Mouse (Mus musculus): ENCODE data around the gene Tmem189. TPM values are rescaled to one million over a fixed set of nuclear protein-coding genes. Genes with fewer than 3 reads are reported as not detected.

The Tmem189 gene
- polyA plus RNA-seq, 1 experiment from 2014 or later, result 38.7 TPM

- peaks cover 14% of the 10 kb centered on the region for H3K27me3 ChIP-seq (ENCODE audit: control insufficient read depth, insufficient read depth, low read length)
- no peaks in the 10 kb centered on the region for H3K36me3 ChIP-seq (ENCODE audit: control insufficient read depth, insufficient read depth, low read length)
- no peak overlapping the region for H3K4me2 ChIP-seq
- H3K27ac ChIP-seq (ENCODE audit: low read depth, low read length), result no peak overlapping the region
- H3K9ac ChIP-seq (ENCODE audit: low read depth, low read length), result no peak overlapping the region
- ATAC-seq (replicated peaks; ENCODE audit: insufficient number of reproducible peaks, low FRiP score, low TSS enrichment), result no peak
- 71% methylated on average over 3 of the region's 3 CpGs for WGBS (ENCODE audit: insufficient replicate concordance)
- H3K4me3 ChIP-seq (ENCODE audit: low read depth, low read length), result no peak overlapping the region
- H3K9me3 ChIP-seq (replicated peaks; ENCODE audit: control insufficient read depth, low read length), result no peaks in the 10 kb centered on the region
- H3K4me1 ChIP-seq (ENCODE audit: control insufficient read depth, insufficient read depth, low read length), result peaks cover 6% of the 10 kb centered on the region; the same call in 1 of the 2 replicates
Measured at GRCm38 (mm10) chr2:167683721-167684120, 5.9 kb downstream of the Tmem189 start.

GRCm38 (mm10) chr2:167680657-167681056, 9.0 kb downstream of the Tmem189 start:
- Histone ChIP-seq H3K4me2 (no peak overlapping the region), H3K9me3 (replicated peaks; ENCODE audit: control insufficient read depth, low read length) (no peaks in the 10 kb centered on the region), H3K4me3 (ENCODE audit: low read depth, low read length) (no peak overlapping the region), H3K36me3 (ENCODE audit: control insufficient read depth, insufficient read depth, low read length) (no peaks in the 10 kb centered on the region), H3K27me3 (ENCODE audit: control insufficient read depth, insufficient read depth, low read length) (0 out of 2 replicates have a peak, but pooled peaks cover 5% of the 10 kb centered on the region), H3K27ac (ENCODE audit: low read depth, low read length) (no peak overlapping the region), H3K4me1 (ENCODE audit: control insufficient read depth, insufficient read depth, low read length) (no peaks in the 10 kb centered on the region), H3K9ac (ENCODE audit: low read depth, low read length) (no peak overlapping the region)
- no peak for ATAC-seq (replicated peaks; ENCODE audit: insufficient number of reproducible peaks, low FRiP score, low TSS enrichment)
- WGBS (ENCODE audit: insufficient replicate concordance), result 44% methylated on average over 5 of the region's 5 CpGs

DNA sequence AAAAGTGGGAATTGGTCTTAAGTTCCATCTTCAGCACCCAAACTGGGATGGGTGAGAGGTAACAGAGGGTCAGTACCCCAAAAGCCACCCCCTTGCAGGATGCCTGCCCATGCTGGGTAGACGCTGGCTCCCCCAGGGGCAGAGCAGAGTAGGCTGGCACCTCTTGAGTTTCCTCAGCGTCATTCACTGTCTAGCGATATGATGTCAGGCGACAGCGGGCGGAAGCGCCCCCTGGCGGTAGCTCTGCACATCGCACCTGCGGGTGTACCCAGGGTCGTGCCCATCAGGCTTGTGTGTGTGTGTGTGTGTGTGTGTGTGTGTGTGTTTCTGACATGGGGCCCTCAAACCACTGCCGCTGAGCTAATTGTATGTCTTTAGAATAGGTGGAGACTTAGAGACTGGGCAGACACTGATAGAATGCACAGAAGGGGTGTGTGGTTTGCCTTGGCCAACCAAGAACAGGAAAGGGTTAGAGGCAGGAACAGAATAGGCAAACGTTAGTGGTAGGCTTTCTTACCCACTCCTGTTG, 9.7 kb downstream of the Tmem189 start:
- no peak overlapping the region for H3K4me3 ChIP-seq (ENCODE audit: low read depth, low read length)
- no peak overlapping the region for H3K27ac ChIP-seq (ENCODE audit: low read depth, low read length)
- 4% methylated on average over 13 of the region's 13 CpGs for WGBS (ENCODE audit: insufficient replicate concordance)

GRCm38 (mm10) chr2:167678600-167678999, 11.0 kb downstream of the Tmem189 start:
- 49% methylated on average over 5 of the region's 5 CpGs for WGBS (ENCODE audit: insufficient replicate concordance)
- H3K4me1 ChIP-seq (ENCODE audit: control insufficient read depth, insufficient read depth, low read length), result peaks cover 3% of the 10 kb centered on the region; the same call in 1 of the 2 replicates
- no peak overlapping the region for H3K9ac ChIP-seq (ENCODE audit: low read depth, low read length)
- ATAC-seq (replicated peaks; ENCODE audit: insufficient number of reproducible peaks, low FRiP score, low TSS enrichment), result no peak
- H3K36me3 ChIP-seq (ENCODE audit: control insufficient read depth, insufficient read depth, low read length), result no peaks in the 10 kb centered on the region
- 0 out of 2 replicates have a peak, but pooled peaks cover 5% of the 10 kb centered on the region for H3K27me3 ChIP-seq (ENCODE audit: control insufficient read depth, insufficient read depth, low read length)
- H3K9me3 ChIP-seq (replicated peaks; ENCODE audit: control insufficient read depth, low read length), result no peaks in the 10 kb centered on the region
- H3K4me3 ChIP-seq (ENCODE audit: low read depth, low read length), result no peak overlapping the region
- no peak overlapping the region for H3K4me2 ChIP-seq
- H3K27ac ChIP-seq (ENCODE audit: low read depth, low read length), result no peak overlapping the region

More for the DNA sequence above, 9.7 kb downstream of the Tmem189 start:
- no peak overlapping the region for H3K9ac ChIP-seq (ENCODE audit: low read depth, low read length)
- ATAC-seq (replicated peaks; ENCODE audit: insufficient number of reproducible peaks, low FRiP score, low TSS enrichment), result peak; percentile 60; the same call in 1 of the 2 replicates
- H3K27me3 ChIP-seq (ENCODE audit: control insufficient read depth, insufficient read depth, low read length), result 0 out of 2 replicates have a peak, but pooled peaks cover 5% of the 10 kb centered on the region
- no peak overlapping the region for H3K4me2 ChIP-seq
- no peaks in the 10 kb centered on the region for H3K9me3 ChIP-seq (replicated peaks; ENCODE audit: control insufficient read depth, low read length)
- peaks cover 3% of the 10 kb centered on the region; the same call in 1 of the 2 replicates for H3K4me1 ChIP-seq (ENCODE audit: control insufficient read depth, insufficient read depth, low read length)
- no peaks in the 10 kb centered on the region for H3K36me3 ChIP-seq (ENCODE audit: control insufficient read depth, insufficient read depth, low read length)

GRCm38 (mm10) chr2:167675120-167675909, 14.3 kb downstream of the Tmem189 start:
- peaks cover 6% of the 10 kb centered on the region; the same call in 1 of the 2 replicates for H3K4me1 ChIP-seq (ENCODE audit: control insufficient read depth, insufficient read depth, low read length)
- WGBS (ENCODE audit: insufficient replicate concordance), result 36% methylated on average over 14 of the region's 14 CpGs
- ATAC-seq (replicated peaks; ENCODE audit: insufficient number of reproducible peaks, low FRiP score, low TSS enrichment), result no peak

GRCm38 (mm10) chr2:167672212-167672685, 17.4 kb downstream of the Tmem189 start:
- ATAC-seq (replicated peaks; ENCODE audit: insufficient number of reproducible peaks, low FRiP score, low TSS enrichment), result peak; percentile 89
- 15% methylated on average over 13 of the region's 13 CpGs for WGBS (ENCODE audit: insufficient replicate concordance)
- Histone ChIP-seq H3K9ac (ENCODE audit: low read depth, low read length) (0 out of 2 replicates have a peak overlapping the region, but pooled peaks have one; percentile 28), H3K4me1 (ENCODE audit: control insufficient read depth, insufficient read depth, low read length) (peaks cover 6% of the 10 kb centered on the region; the same call in 1 of the 2 replicates), H3K4me3 (ENCODE audit: low read depth, low read length) (no peak overlapping the region), H3K27me3 (ENCODE audit: control insufficient read depth, insufficient read depth, low read length) (0 out of 2 replicates have a peak, but pooled peaks cover 5% of the 10 kb centered on the region), H3K4me2 (peak overlapping the region; percentile 50), H3K27ac (ENCODE audit: low read depth, low read length) (peak overlapping the region; percentile 83), H3K36me3 (ENCODE audit: control insufficient read depth, insufficient read depth, low read length) (no peaks in the 10 kb centered on the region), H3K9me3 (replicated peaks; ENCODE audit: control insufficient read depth, low read length) (no peaks in the 10 kb centered on the region)

More at GRCm38 (mm10) chr2:167675120-167675909, 14.3 kb downstream of the Tmem189 start:
- Histone ChIP-seq H3K4me2 (no peak overlapping the region), H3K9me3 (replicated peaks; ENCODE audit: control insufficient read depth, low read length) (no peaks in the 10 kb centered on the region), H3K27ac (ENCODE audit: low read depth, low read length) (no peak overlapping the region), H3K27me3 (ENCODE audit: control insufficient read depth, insufficient read depth, low read length) (0 out of 2 replicates have a peak, but pooled peaks cover 5% of the 10 kb centered on the region), H3K36me3 (ENCODE audit: control insufficient read depth, insufficient read depth, low read length) (no peaks in the 10 kb centered on the region), H3K4me3 (ENCODE audit: low read depth, low read length) (no peak overlapping the region), H3K9ac (ENCODE audit: low read depth, low read length) (no peak overlapping the region)

DNA sequence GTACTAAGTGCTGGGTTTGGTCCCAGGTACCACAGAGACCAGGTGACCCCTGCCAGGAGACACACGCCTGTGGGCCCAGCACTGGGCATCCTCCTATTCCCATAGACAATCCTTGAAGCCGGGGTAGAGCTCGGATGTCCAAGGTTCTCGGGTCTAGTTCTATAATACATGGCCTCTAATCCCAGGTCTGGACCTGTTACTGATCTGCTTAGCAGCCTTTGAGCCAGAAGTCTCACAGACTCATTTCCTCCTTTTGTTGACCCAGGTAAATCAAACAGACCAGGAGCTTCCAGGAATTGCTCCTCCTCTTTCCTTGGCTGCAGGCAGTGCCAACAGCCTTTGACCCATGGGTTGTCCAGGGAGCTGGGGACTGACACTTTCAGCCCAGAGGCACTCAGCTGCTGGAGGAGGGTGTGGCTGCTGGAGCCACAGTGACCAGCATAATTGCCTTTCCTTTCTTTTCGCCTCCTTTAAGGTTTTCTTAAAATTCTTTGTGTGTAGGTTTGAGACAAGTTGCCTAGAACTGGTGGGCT, 18.5 kb downstream of the Tmem189 start:
- Histone ChIP-seq H3K4me3 (ENCODE audit: low read depth, low read length) (no peak overlapping the region), H3K27ac (ENCODE audit: low read depth, low read length) (peak overlapping the region; percentile 83), H3K36me3 (ENCODE audit: control insufficient read depth, insufficient read depth, low read length) (no peaks in the 10 kb centered on the region), H3K9ac (ENCODE audit: low read depth, low read length) (no peak overlapping the region; the same call in 1 of the 2 replicates), H3K9me3 (replicated peaks; ENCODE audit: control insufficient read depth, low read length) (no peaks in the 10 kb centered on the region), H3K4me2 (peak overlapping the region; percentile 50; the same call in 1 of the 2 replicates), H3K4me1 (ENCODE audit: control insufficient read depth, insufficient read depth, low read length) (peaks cover 6% of the 10 kb centered on the region; the same call in 1 of the 2 replicates), H3K27me3 (ENCODE audit: control insufficient read depth, insufficient read depth, low read length) (no peaks in the 10 kb centered on the region)
- WGBS (ENCODE audit: insufficient replicate concordance), result 78% methylated on average over 5 of the region's 5 CpGs
- no peak for ATAC-seq (replicated peaks; ENCODE audit: insufficient number of reproducible peaks, low FRiP score, low TSS enrichment)

DNA sequence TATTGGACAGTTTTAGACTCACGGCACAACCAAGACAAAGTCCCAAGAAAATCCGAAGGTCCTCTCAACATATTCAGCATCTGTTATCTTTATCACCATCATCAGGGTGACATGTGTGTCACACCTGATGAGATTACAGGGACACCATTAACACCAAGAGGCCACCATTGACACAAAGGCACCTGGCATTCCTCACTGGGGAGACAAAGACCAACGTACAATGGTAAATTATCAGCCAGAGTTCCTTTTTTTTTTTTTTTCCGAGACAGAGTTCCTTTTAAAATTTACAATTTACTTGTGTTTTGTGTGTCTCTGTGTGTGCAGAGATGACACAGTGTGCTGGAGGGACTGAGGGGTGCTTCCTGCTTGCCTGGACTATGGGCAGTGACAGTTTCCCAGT, 20.2 kb downstream of the Tmem189 start:
- no peak overlapping the region for H3K4me2 ChIP-seq
- no peak overlapping the region for H3K4me3 ChIP-seq (ENCODE audit: low read depth, low read length)
- peaks cover 3% of the 10 kb centered on the region; the same call in 1 of the 2 replicates for H3K4me1 ChIP-seq (ENCODE audit: control insufficient read depth, insufficient read depth, low read length)
- H3K27ac ChIP-seq (ENCODE audit: low read depth, low read length), result no peak overlapping the region
- no peaks in the 10 kb centered on the region for H3K36me3 ChIP-seq (ENCODE audit: control insufficient read depth, insufficient read depth, low read length)
- H3K9me3 ChIP-seq (replicated peaks; ENCODE audit: control insufficient read depth, low read length), result no peaks in the 10 kb centered on the region
- WGBS (ENCODE audit: insufficient replicate concordance), result 60% methylated on average over 4 of the region's 4 CpGs
- ATAC-seq (replicated peaks; ENCODE audit: insufficient number of reproducible peaks, low FRiP score, low TSS enrichment), result no peak
- no peak overlapping the region for H3K9ac ChIP-seq (ENCODE audit: low read depth, low read length)
- no peaks in the 10 kb centered on the region for H3K27me3 ChIP-seq (ENCODE audit: control insufficient read depth, insufficient read depth, low read length)
